Mouse (Mus musculus) MEL (cell line): Measurements from ENCODE around the gene Oxld1.

ENCODE experiments used
- CTCF ChIP-seq, 3 experiments: IDR thresholded peaks in 2 of 3; conservative IDR thresholded peaks in 1 of 3; 2 replicates each; pipeline ENCODE4 v1.5.1; 2011 to 2012; ENCODE audit warnings: low read length in 3 of 3, low read depth in 2 of 3, mild to moderate bottlenecking in 2 of 3, improper control_type of control experiment in 1 of 3, inconsistent platforms in 1 of 3, mixed read lengths in 1 of 3, moderate library complexity in 1 of 3; ENCODE audit not compliant: control insufficient read depth in 1 of 3, insufficient read depth in 1 of 3, poor library complexity in 1 of 3, severe bottlenecking in 1 of 3
- EP300 ChIP-seq, 2 experiments: IDR thresholded peaks; 2 replicates each; pipeline ENCODE4 v1.6.1; 2011; ENCODE audit warnings: improper control_type of control experiment in 2 of 2, low read length in 2 of 2, low read depth in 1 of 2, mild to moderate bottlenecking in 1 of 2
- ETS1 ChIP-seq: IDR thresholded peaks from 2 replicates; pipeline ENCODE4 v1.6.1; 2012; ENCODE audit warnings: low read depth, mild to moderate bottlenecking, inconsistent platforms, low read length, improper control_type of control experiment, moderate library complexity
- GABPA ChIP-seq: IDR thresholded peaks from 2 replicates; pipeline ENCODE4 v1.6.1; 2012; ENCODE audit warnings: low read depth, mild to moderate bottlenecking, inconsistent platforms, low read length, improper control_type of control experiment, moderate library complexity
- JUND ChIP-seq: IDR thresholded peaks from 2 replicates; pipeline ENCODE4 v1.6.1; 2011; ENCODE audit warnings: low read depth, mild to moderate bottlenecking, improper control_type of control experiment, low read length
- MAFK ChIP-seq: IDR thresholded peaks from 2 replicates; pipeline ENCODE4 v1.6.1; 2011; ENCODE audit warnings: low read depth, mild to moderate bottlenecking, low read length, improper control_type of control experiment, borderline replicate concordance
- POLR2A ChIP-seq, 2 experiments: IDR thresholded peaks; 2 replicates each; pipeline ENCODE4 v1.6.1; 2011 to 2012; ENCODE audit warnings: low read length in 2 of 2, mild to moderate bottlenecking in 2 of 2, control low read depth in 1 of 2, improper control_type of control experiment in 1 of 2, low read depth in 1 of 2, moderate library complexity in 1 of 2; ENCODE audit not compliant: control insufficient read depth in 1 of 2, insufficient read depth in 1 of 2, poor library complexity in 1 of 2
- POLR2AphosphoS5 ChIP-seq: IDR thresholded peaks from 2 replicates; pipeline ENCODE4 v1.6.1; 2012; ENCODE audit warnings: low read depth, borderline replicate concordance, mild to moderate bottlenecking, inconsistent platforms, low read length, moderate library complexity, mixed read lengths
- RCOR1 ChIP-seq: IDR thresholded peaks from 2 replicates; pipeline ENCODE4 v1.6.1; 2012; ENCODE audit warnings: low read depth, mild to moderate bottlenecking, inconsistent platforms, low read length, improper control_type of control experiment
- SIN3A ChIP-seq: IDR thresholded peaks from 2 replicates; pipeline ENCODE4 v1.6.1; 2012; ENCODE audit warnings: low read length, improper control_type of control experiment, inconsistent platforms
- TBP ChIP-seq: IDR thresholded peaks from 2 replicates; pipeline ENCODE4 v1.8.0; 2011; ENCODE audit warnings: low read depth, low read length, improper control_type of control experiment
- USF2 ChIP-seq, 2 experiments: IDR thresholded peaks; 2 replicates each; pipeline ENCODE4 v1.6.1; 2011 to 2012; ENCODE audit warnings: improper control_type of control experiment in 2 of 2, low read length in 2 of 2, borderline replicate concordance in 1 of 2, inconsistent platforms in 1 of 2, low read depth in 1 of 2, mild to moderate bottlenecking in 1 of 2; ENCODE audit not compliant: insufficient read depth in 1 of 2
- ZKSCAN1 ChIP-seq: IDR thresholded peaks from 2 replicates; pipeline ENCODE4 v1.6.1; 2012; ENCODE audit warnings: low read depth, mild to moderate bottlenecking, inconsistent platforms, low read length, improper control_type of control experiment, moderate library complexity
- ZNF384 ChIP-seq: IDR thresholded peaks from 2 replicates; pipeline ENCODE4 v1.6.1; 2012; ENCODE audit warnings: low read depth, mild to moderate bottlenecking, inconsistent platforms, low read length, improper control_type of control experiment

DNA sequence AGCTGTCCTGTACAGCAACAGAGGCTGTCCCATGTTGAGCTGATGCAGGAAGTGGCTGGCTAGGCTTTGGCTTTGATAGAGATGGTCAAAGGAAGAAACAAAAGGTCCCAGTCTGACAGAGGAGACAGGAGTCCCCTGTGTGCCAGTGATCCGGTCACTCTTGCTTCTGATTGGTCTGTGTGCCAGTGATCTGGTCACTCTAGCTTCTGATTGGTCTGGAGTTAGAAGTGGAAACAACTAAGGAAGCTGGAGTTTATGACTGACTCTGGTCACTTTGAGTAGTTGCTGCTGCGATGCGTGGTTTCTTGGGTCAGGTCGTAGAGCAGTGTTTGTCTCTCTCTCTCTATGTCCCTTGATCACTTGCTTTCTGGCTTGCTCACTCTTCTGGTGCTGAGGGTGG lies 43.8 kb upstream of the Oxld1 start:
- no peak for TF ChIP-seq JUND
- TF ChIP-seq ZNF384: no peak
- no peak for TF ChIP-seq RCOR1
- TF ChIP-seq ZKSCAN1: no peak
- no peak for TF ChIP-seq POLR2A (IDR thresholded peaks at IDR 0.05; ENCODE audit: control insufficient read depth in 1 of 2, insufficient read depth in 1 of 2, low read depth in 1 of 2, low read length in 2 of 2, poor library complexity in 1 of 2)
- TF ChIP-seq TBP: no peak
- no peak for TF ChIP-seq USF2 (IDR thresholded peaks at IDR 0.05; ENCODE audit: borderline replicate concordance in 1 of 2, insufficient read depth in 1 of 2, low read depth in 1 of 2, low read length in 2 of 2)
- TF ChIP-seq CTCF (IDR thresholded peaks at IDR 0.05 in 2 of 3, conservative IDR thresholded peaks at IDR 0.05 in 1 of 3; ENCODE audit: control insufficient read depth in 1 of 3, insufficient read depth in 1 of 3, low read depth in 2 of 3, low read length in 3 of 3, poor library complexity in 1 of 3, severe bottlenecking in 1 of 3): no peak
- no peak for TF ChIP-seq EP300 (IDR thresholded peaks at IDR 0.05; ENCODE audit: low read depth in 1 of 2, low read length in 2 of 2)
- no peak for TF ChIP-seq ETS1
- TF ChIP-seq POLR2AphosphoS5: no peak
- no peak for TF ChIP-seq GABPA
- no peak for TF ChIP-seq MAFK
- no peak for TF ChIP-seq SIN3A
